Mouse (Mus musculus) cerebellum, postnatal 14 days (tissue): ENCODE data around the gene 2310039H08Rik.
A peak's percentile ranks its signal among the peaks of the same experiment; 100 is the strongest.

ENCODE experiments used
- DNase-seq, 2 experiments: peaks; one replicate each; pipeline ENCODE4 v3.0.0; 2021; ENCODE audit warnings: mixed read lengths in 2 of 2

2310039H08Rik gene

GRCm38 (mm10) chr17:46772404-46773277 lies at the start of gene 2310039H08Rik:
Gene 2310039H08Rik (plus strand): TSS chr17:46772635.
- DNase-seq, result peak; percentile 85 to 88

GRCm38 (mm10) chr17:46724477-46725084 lies 47.9 kb upstream of the 2310039H08Rik start:
- DNase-seq, result peak; percentile 42 to 60

- DNase-seq, result peak; percentile 56 to 74
Observed at GRCm38 (mm10) chr17:46725273-46725672, 47.2 kb upstream of the 2310039H08Rik start.

- peak; percentile 81 to 83 for DNase-seq
Observed at GRCm38 (mm10) chr17:46725731-46726645, 46.4 kb upstream of the 2310039H08Rik start.

GRCm38 (mm10) chr17:46727271-46727670 lies 45.2 kb upstream of the 2310039H08Rik start:
- no peak for DNase-seq

- DNase-seq, result peak; percentile 51 to 80
Observed at GRCm38 (mm10) chr17:46728021-46728420, 44.4 kb upstream of the 2310039H08Rik start.

- DNase-seq, result no peak
Observed at GRCm38 (mm10) chr17:46728496-46728895, 43.9 kb upstream of the 2310039H08Rik start.

- DNase-seq, result peak; percentile 92 to 93
Observed at GRCm38 (mm10) chr17:46728904-46729318, 43.5 kb upstream of the 2310039H08Rik start, which contains the start of gene Gnmt. Gene Gnmt (minus strand): TSS chr17:46729168.

- DNase-seq, result no peak
Observed at GRCm38 (mm10) chr17:46734055-46734454, 38.4 kb upstream of the 2310039H08Rik start.

GRCm38 (mm10) chr17:46735287-46735686 lies 37.1 kb upstream of the 2310039H08Rik start:
- no peak for DNase-seq

- peak; percentile 31 to 64 for DNase-seq
Observed at GRCm38 (mm10) chr17:46736160-46736559, 36.3 kb upstream of the 2310039H08Rik start.

- DNase-seq, result no peak
Observed at GRCm38 (mm10) chr17:46741305-46741704, 31.1 kb upstream of the 2310039H08Rik start.

GRCm38 (mm10) chr17:46742986-46743385 lies 29.4 kb upstream of the 2310039H08Rik start:
- DNase-seq, result no peak

GRCm38 (mm10) chr17:46745506-46745905 lies 26.9 kb upstream of the 2310039H08Rik start:
- DNase-seq, result no peak

- no peak for DNase-seq
Observed at GRCm38 (mm10) chr17:46747234-46747633, 25.2 kb upstream of the 2310039H08Rik start.

GRCm38 (mm10) chr17:46747806-46748205 lies 24.6 kb upstream of the 2310039H08Rik start:
- DNase-seq, result no peak

- DNase-seq, result no peak
Observed at GRCm38 (mm10) chr17:46749282-46749681, 23.2 kb upstream of the 2310039H08Rik start.

GRCm38 (mm10) chr17:46750580-46750979 lies 21.9 kb upstream of the 2310039H08Rik start:
- DNase-seq, result no peak

- DNase-seq, result no peak
Observed at GRCm38 (mm10) chr17:46751056-46751793, 21.2 kb upstream of the 2310039H08Rik start.

- peak; percentile 98 for DNase-seq
Observed at GRCm38 (mm10) chr17:46751794-46752556, 20.5 kb upstream of the 2310039H08Rik start, which contains the start of gene Cnpy3. Gene Cnpy3 (minus strand): TSS chr17:46752214.

- DNase-seq, result no peak
Observed at GRCm38 (mm10) chr17:46758753-46759152, 13.7 kb upstream of the 2310039H08Rik start.
